Mouse (Mus musculus): Measurements from ENCODE around the gene Cep89. TPM values are rescaled to one million over a fixed set of nuclear protein-coding genes. Genes with fewer than 3 reads are reported as not detected.

Cep89 gene
- polyA plus RNA-seq, 1 experiment = 2.9 TPM

DNA sequence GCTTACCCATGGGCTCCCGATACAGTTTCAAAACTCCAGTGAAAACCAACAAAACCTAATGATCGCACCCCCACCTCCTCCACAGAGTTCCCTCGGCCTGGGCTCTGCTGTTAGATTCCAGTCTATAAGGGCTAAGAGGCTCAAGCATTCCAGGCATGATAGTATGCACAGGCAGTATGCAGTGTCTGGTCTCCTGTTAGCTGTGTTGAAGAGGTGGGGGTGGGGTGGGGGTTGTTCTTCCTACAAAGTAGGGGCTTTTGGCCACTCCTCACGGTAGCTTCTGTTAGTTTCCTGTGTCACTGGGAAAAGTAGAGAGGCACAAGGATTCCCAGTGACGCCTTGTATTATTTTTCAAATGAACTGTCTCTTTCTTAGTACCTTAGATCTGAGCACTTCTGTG is 34.6 kb upstream of the Cep89 start:
- TF ChIP-seq TAL1 (IDR thresholded peaks at IDR 0.05; ENCODE audit: low read length) (no peak), GATA1 (IDR thresholded peaks at IDR 0.05; ENCODE audit: low read length) (no peak)
- no peaks in the 10 kb centered on the region for H3K9me3 ChIP-seq (ENCODE audit: control insufficient read depth, low read length)

DNA sequence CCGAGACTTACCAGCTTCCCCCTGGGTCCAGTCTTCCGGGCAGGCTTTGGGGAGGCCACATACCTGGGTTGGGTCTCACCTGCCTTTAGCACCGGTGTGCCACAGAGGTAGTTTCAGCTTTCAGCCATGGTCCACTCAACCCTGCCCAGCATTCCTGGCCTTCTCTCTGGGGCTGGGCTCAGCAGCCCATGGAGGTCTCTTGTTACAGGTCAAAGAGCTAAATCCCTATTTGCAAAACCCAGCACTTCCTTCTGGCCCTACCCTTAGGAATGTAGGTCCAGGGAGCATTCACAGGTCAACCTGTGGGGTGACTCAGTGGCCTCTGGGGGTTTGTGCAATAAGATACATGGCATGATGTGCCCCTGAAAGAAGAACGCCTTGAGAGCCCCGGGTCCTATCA is 34.0 kb upstream of the Cep89 start:
- H3K27me3 ChIP-seq (ENCODE audit: control insufficient read depth) = no peaks in the 10 kb centered on the region
- no peaks in the 10 kb centered on the region; the same call in 1 of the 2 replicates for H3K36me3 ChIP-seq (ENCODE audit: control insufficient read depth)
- TF ChIP-seq TAL1 (IDR thresholded peaks at IDR 0.05; ENCODE audit: low read length) = no peak
- H3K4me3 ChIP-seq (replicated peaks) = no peak overlapping the region
- no peaks in the 10 kb centered on the region for H3K9me3 ChIP-seq (ENCODE audit: control insufficient read depth, low read length)
- no peaks in the 10 kb centered on the region for H3K4me1 ChIP-seq (ENCODE audit: control insufficient read depth)

More for the DNA sequence above, 34.6 kb upstream of the Cep89 start:
- Histone ChIP-seq H3K4me1 (ENCODE audit: control insufficient read depth) (no peaks in the 10 kb centered on the region), H3K27me3 (ENCODE audit: control insufficient read depth) (no peaks in the 10 kb centered on the region), H3K36me3 (ENCODE audit: control insufficient read depth) (no peaks in the 10 kb centered on the region; the same call in 1 of the 2 replicates), H3K4me3 (replicated peaks) (no peak overlapping the region)

DNA sequence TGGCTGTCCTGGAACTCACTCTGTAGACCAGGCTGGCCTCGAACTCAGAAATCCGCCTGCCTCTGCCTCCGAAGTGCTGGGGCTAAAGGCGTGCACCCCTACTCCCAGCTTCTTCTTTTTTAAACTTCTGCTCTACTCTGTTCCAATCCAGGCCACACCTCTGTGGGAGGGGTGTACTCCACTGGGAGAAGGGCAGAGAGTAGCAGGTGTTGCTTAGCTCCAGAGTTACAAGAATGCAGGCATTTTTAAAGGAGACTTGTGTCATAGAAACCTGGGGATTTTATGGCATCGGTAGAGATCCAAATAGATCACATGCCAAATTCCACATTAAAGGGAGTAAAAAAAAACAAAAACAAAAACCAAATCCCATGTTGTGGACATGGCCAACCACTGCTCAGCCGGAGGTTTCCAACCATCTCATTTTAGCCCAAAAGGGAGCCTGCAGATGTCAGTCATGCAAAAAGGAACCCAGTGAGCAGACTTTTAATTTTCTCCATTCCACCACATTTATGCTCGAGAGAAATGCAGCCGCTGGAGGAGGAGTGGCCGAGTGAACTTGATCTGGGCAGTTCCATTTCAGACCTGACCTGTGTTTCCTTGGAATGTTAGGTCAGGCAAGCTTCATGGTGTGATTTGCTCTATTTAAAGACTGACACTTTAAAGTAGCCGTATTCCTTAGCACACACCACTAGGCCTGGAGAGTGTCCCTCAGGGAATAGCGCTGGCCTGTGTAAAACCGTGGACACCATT is 31.5 kb upstream of the Cep89 start:
- Histone ChIP-seq H3K36me3 (ENCODE audit: control insufficient read depth) (no peaks in the 10 kb centered on the region; the same call in 1 of the 2 replicates), H3K27me3 (ENCODE audit: control insufficient read depth) (no peaks in the 10 kb centered on the region), H3K4me1 (ENCODE audit: control insufficient read depth) (no peaks in the 10 kb centered on the region), H3K4me3 (replicated peaks) (no peak overlapping the region), H3K9me3 (ENCODE audit: control insufficient read depth, low read length) (peaks cover 4% of the 10 kb centered on the region; the same call in 1 of the 2 replicates)
- TF ChIP-seq GATA1 (IDR thresholded peaks at IDR 0.05; ENCODE audit: low read length) = no peak
- TF ChIP-seq TAL1 (IDR thresholded peaks at IDR 0.05; ENCODE audit: low read length) = no peak

DNA sequence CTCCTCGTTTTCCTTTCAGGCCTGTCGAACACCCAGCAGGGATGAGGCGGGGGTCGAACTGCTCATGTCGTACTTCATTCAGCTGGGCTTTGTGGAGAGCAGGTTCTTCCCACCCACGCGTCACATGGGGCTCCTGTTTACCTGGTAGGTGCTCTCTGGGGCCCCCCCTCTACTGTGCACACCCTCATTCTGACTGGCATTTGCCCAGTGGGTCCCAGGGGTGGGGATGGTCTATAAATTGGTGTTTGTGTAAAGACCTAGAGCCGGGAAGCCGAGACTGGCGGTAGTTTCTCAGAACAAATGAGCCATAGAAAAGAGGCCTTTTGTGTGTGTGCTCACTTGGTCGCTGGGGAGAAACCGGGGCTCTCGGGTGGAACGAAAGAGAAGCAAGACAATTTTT is 25.7 kb upstream of the Cep89 start:
- Histone ChIP-seq H3K4me3 (replicated peaks) (no peak overlapping the region), H3K4me1 (ENCODE audit: control insufficient read depth) (no peaks in the 10 kb centered on the region), H3K36me3 (ENCODE audit: control insufficient read depth) (no peaks in the 10 kb centered on the region; the same call in 1 of the 2 replicates), H3K9me3 (ENCODE audit: control insufficient read depth, low read length) (peaks cover 4% of the 10 kb centered on the region; the same call in 1 of the 2 replicates), H3K27me3 (ENCODE audit: control insufficient read depth) (no peaks in the 10 kb centered on the region)
- TF ChIP-seq TAL1 (IDR thresholded peaks at IDR 0.05; ENCODE audit: low read length) (no peak), GATA1 (IDR thresholded peaks at IDR 0.05; ENCODE audit: low read length) (no peak)

DNA sequence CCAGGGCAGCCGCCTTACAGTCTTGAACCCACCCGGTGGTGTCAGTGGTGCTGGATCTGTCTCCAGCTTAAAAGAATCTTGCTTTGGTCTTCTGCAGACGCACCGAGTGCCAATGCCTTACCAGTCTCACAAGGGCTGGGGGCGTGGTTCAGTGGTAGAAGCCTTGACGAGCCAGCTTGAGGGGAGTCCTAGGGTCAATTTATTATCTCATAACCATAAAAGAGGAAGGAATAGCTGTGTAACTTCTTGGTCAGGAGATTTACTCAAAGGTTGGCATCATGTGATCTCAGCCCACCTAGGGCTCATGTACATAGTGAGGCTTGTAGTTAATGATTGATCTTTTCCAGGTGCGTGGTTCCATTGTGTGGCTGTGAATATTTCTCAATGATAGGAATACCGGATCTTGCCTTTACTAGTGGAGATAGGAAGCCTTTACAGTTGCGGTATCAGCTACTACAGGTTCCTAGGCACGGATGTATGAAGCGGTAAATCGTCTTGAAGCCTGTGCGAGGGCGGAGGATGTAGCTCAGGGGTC is 24.3 kb upstream of the Cep89 start:
- no peaks in the 10 kb centered on the region; the same call in 1 of the 2 replicates for H3K36me3 ChIP-seq (ENCODE audit: control insufficient read depth)
- no peak overlapping the region for H3K4me3 ChIP-seq (replicated peaks)
- no peaks in the 10 kb centered on the region for H3K4me1 ChIP-seq (ENCODE audit: control insufficient read depth)
- H3K9me3 ChIP-seq (ENCODE audit: control insufficient read depth, low read length) = peaks cover 4% of the 10 kb centered on the region; the same call in 1 of the 2 replicates
- no peak for TF ChIP-seq TAL1 (IDR thresholded peaks at IDR 0.05; ENCODE audit: low read length)
- TF ChIP-seq GATA1 (IDR thresholded peaks at IDR 0.05; ENCODE audit: low read length) = no peak
- no peaks in the 10 kb centered on the region for H3K27me3 ChIP-seq (ENCODE audit: control insufficient read depth)

DNA sequence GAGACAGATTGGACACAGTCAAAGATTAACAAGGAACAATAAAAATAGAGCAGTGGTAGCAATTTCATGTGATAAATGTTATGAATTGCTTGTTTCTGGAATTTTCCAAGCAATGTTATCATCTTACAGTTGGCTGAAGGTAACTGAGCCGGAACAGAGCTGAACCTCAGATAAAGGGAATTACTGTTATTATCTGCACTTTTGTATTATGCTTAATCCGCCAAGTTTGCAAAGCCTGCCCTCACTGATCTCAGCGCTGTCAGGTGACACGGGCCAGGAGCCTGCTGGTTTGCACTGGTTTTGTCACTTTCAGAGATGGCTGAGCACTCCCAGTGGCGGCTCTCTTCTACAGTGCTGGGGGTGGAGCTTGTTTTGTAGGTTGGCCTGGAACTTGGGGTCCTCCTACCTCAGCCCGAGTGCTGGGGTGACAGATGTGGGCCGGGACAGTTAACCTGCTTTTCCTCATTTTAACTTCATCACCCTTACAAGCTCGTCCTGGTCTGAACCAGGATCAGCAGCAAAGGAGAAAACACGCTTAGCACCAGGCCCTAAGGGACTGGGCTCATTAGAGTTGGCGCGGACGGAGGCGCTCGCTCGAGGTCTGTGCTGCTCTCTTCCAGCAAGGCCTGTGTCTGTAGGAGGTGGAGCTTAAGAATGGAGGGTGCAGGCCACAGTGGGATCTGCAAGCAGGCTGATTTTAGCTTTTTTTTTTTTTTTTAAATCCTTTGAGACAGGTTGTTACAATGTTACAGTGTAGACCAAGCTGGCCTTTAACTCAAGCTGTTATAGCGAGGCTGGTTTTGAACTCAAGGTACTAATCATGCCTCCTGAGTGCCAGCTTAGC is 23.5 kb upstream of the Cep89 start:
- TF ChIP-seq GATA1 (IDR thresholded peaks at IDR 0.05; ENCODE audit: low read length) = no peak
- no peak for TF ChIP-seq TAL1 (IDR thresholded peaks at IDR 0.05; ENCODE audit: low read length)
- Histone ChIP-seq H3K4me3 (replicated peaks) (no peak overlapping the region), H3K4me1 (ENCODE audit: control insufficient read depth) (no peaks in the 10 kb centered on the region), H3K27me3 (ENCODE audit: control insufficient read depth) (no peaks in the 10 kb centered on the region), H3K36me3 (ENCODE audit: control insufficient read depth) (no peaks in the 10 kb centered on the region; the same call in 1 of the 2 replicates), H3K9me3 (ENCODE audit: control insufficient read depth, low read length) (peaks cover 2% of the 10 kb centered on the region; the same call in 1 of the 2 replicates)

DNA sequence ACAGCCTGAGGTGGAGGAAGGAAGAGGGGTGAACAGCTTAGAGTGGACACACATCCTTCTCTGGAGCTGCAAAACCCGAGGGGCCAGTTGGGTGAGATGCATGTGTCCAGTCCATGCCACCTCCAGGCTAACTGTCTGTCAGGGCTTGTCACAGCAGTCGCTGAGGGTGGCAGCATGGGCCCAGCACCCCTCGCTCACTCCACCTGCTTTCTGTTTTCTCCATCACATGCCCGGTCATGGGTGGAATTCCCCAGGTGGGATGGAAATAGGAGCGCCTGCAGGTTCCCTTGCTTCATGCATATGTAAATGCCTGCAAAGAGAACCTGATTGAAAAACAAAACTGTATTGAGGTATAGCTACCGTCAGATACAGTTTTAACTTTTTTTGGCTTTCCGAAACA is 22.6 kb upstream of the Cep89 start:
- H3K9me3 ChIP-seq (ENCODE audit: control insufficient read depth, low read length) = peaks cover 2% of the 10 kb centered on the region; the same call in 1 of the 2 replicates
- no peaks in the 10 kb centered on the region; the same call in 1 of the 2 replicates for H3K36me3 ChIP-seq (ENCODE audit: control insufficient read depth)
- TF ChIP-seq TAL1 (IDR thresholded peaks at IDR 0.05; ENCODE audit: low read length) (no peak), GATA1 (IDR thresholded peaks at IDR 0.05; ENCODE audit: low read length) (no peak)
- H3K27me3 ChIP-seq (ENCODE audit: control insufficient read depth) = no peaks in the 10 kb centered on the region
- H3K4me3 ChIP-seq (replicated peaks) = no peak overlapping the region
- peaks cover under 1% of the 10 kb centered on the region; the same call in 1 of the 2 replicates for H3K4me1 ChIP-seq (ENCODE audit: control insufficient read depth)

DNA sequence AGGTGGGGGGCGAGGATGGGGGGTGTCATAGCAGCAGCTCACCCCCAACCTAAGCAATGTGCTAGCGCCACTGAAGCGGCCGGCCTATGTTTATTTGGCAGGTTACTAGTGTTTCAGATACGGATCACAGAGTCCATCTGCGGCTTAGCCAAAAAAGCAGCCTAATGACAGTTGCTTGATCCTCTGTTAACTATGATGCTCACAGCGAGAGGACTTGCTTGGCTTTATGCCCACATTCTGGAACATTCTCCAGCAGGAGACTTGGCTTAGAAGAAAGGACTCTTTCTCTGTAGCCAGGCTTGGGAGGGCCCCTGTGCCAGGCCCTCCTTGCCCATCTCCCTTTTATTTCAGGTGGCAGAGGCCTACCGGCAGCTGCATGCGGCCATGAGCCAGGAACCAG is 20.2 kb upstream of the Cep89 start:
- TF ChIP-seq TAL1 (IDR thresholded peaks at IDR 0.05; ENCODE audit: low read length) = no peak
- Histone ChIP-seq H3K4me1 (ENCODE audit: control insufficient read depth) (peaks cover 13% of the 10 kb centered on the region), H3K4me3 (replicated peaks) (no peak overlapping the region), H3K36me3 (ENCODE audit: control insufficient read depth) (peaks cover 3% of the 10 kb centered on the region; the same call in 1 of the 2 replicates), H3K27me3 (ENCODE audit: control insufficient read depth) (no peaks in the 10 kb centered on the region), H3K9me3 (ENCODE audit: control insufficient read depth, low read length) (no peaks in the 10 kb centered on the region)
